Mouse (Mus musculus): Measurements from ENCODE around the gene Man1a. TPM values are rescaled to one million over a fixed set of nuclear protein-coding genes. Genes with fewer than 3 reads are reported as not detected.
A peak's percentile ranks its signal among the peaks of the same experiment; 100 is the strongest.

The Man1a gene
- polyA plus RNA-seq, 2 experiments from 2014 or later = 16.9 to 17.2 TPM

DNA sequence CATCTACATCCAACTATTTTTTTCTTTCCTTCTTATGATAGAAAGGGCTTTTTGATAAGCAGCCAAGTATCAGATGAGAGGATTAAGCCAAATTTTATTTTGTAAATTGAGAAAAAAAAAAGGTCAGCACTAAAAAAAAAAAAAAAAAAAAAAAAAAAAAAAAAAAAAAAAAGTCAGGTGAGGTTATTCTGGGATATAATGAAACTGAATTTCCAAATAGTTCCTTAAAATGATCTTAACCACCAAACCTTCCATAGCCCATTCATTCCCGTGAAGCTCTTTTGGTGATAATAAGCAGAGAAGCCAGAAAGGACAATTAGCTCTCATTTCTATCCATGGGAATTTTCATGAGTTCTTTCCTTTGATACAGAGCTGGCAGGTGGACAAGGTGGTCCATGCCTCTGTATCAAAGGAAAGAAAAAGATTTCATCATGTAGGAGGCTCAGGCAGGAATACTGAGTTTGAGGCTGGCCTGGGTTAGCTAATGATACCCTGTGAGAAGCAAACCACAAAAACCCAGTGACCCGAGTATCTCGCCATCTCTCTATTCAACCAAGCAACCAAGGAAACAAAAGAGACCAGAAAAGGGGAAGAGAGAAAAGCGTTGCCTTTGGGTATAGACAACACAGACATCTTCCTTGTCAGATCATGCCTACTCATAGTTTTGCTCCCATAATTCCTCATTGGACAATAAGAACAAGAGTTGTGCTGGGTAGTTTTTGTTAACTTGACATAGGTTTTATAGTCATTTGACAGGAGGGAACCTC, 162.7 kb downstream of the Man1a start:
- no peak for ATAC-seq

DNA sequence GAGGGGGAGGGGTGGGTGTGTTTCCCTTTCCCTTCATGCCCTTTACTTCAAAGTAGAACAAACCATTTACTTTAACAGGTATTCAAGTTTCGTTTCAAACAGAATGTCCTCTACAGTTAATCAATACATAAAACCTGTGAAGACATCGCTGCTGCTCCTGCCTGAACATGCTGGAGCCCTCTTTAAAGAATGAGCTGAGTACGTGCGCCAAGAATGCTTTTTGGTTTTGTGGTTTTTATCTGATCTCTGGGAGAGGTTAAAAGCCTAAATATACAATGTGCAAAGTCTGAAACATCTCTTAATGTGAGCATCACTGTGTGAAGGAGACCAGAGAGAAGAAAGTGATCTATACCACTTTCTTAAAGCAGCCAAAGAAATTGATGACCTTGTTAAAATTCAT, 186.9 kb downstream of the Man1a start:
- ATAC-seq = no peak

DNA sequence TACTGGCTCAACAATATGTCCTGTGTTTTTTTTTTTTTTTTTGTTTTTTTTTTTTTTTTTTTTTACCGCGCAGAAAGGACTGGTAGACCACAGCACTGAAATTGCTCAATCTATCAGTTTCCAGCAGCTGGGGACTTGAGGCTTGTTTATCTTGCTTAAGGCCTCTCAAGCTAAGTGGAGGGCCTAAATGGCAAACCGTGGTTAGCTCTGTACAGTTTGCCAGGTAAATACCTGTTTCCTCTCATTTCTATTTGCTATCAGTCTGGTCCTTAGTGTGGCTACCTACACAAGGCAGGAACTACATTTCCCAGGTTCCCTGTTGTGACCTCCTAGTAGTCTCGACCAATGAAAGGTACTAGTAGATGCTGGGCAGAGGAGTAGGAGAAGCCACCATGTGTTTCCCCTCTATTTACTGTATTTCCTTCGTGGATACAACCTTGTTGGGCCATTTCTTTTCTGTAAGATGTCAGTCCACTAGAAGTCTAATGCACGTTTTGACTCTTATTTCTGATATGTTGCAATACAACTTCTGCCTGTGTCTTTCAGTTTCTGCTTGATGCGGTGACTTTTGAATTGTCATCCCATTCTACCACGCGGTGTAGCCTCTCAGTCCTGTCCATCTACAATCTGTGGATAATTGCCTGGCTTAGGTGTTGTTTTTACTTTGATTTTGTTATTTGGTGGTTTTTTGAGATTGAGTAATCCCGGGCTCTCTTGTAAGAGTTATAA, 187.9 kb downstream of the Man1a start:
- ATAC-seq = no peak

DNA sequence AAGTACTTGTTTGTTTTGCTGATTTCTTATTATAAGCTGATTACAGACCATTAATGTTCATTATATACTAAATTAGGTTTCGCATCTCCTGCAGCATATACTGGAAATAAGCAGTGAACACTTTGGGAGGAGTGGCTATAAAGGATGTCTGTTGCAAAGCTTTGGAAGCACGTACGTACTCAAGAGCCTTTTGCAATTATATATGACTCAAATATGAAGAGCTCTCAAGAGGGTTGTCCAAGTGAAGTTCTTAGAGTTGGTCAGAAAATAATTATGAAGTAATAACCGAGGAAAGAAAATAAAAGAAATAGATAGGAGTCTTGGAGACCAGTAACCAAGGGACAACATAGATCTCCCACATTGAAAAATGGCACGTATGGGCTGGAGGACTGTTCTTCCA, 189.9 kb downstream of the Man1a start:
- no peak for ATAC-seq

DNA sequence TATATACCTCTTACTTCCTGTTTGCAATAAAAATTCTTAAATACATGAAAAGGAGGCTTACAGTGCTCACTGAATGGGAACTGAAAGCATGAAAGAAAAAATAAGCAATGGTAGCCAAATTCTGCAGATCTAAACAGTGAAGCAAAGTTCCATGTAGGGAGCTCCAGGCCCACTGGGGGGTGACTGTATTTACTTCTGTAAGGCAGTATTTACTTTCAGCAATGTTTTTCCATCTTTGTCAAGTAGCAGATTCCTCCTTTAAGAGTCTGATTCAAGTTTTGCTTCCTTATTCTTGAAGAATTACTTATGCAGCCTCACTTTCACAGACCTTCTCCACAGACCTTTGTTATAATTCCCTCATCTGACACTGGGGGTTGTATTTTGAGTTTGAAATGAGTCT, 195.1 kb downstream of the Man1a start:
- no peak for ATAC-seq

DNA sequence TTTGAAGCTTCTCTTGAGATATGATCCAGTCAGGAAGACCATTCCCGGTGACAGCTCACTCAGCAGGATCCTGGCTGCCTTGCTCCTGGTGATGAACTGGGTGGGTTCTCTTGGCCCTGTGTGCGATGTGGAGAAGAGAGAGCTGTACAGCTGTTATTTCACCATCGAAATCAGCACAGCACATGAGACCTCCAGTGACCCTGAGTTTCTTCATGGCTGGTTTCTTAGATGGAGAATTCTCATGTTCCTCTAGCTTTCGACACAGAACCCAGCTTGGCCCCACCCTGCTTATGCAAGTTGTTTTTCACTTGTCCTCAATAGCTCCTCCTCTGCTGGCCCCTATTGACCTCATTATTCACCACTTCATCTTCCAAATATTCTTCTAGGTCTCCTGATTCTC, 200.5 kb downstream of the Man1a start:
- no peak for ATAC-seq

DNA sequence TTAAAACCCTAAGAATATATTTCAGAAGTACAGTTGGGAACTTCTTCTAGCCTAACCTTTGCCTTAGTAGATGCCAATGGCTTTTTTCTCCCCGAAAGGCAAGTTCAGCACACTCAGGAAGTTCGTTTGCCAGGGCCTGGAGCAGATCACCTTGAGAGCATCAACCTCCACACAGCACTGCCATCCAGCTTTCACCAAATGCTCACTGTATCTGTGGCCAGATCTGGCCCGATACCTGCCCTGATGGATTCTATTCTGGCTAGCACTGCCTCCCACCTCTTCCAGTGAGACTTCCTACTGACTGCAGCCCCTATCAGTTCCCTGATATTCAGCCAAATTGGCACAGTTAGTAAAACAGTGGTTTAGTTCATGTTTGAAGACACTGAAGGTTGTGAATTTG, 202.2 kb downstream of the Man1a start:
- no peak for ATAC-seq

DNA sequence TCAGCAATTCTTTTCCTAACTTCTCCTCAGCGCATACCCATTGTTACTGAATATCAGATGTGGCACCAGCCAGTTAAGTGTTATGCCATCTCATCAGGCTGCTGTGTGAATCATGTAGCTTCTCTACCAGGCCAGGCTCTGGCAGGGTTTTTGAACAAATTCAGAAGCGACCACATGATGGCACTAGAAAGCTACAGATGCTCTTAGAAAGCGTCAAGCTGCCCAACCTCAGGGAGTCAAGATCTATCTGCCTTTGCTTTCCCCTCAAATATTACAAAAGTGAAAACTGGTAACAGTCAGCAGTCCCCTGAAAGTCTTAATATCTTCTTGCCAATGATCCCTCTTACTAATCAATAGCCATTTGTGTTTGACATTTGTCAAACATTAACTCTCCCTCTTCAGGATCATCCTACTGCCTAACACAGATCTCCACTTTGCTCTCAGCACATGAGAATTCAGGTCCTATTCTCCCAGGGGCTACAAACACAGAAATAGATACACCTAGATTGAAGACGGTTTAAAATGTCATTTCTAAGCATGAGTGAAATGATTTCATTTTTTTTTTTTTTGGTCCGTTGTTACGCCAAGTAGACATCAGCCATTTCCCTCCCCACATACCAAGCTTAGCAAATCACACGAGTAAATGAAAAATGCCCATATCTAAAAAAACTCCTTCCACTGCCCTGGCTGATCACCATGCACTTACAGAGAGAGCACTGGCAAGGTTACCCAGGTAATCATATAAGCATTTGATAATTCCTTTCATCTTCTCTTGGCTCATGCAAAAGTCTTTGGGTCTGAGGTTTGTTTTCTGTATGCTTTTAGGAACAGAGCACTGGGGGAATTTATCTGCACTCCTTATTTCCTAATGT, 212.7 kb downstream of the Man1a start:
- ATAC-seq = peak; percentile 72

DNA sequence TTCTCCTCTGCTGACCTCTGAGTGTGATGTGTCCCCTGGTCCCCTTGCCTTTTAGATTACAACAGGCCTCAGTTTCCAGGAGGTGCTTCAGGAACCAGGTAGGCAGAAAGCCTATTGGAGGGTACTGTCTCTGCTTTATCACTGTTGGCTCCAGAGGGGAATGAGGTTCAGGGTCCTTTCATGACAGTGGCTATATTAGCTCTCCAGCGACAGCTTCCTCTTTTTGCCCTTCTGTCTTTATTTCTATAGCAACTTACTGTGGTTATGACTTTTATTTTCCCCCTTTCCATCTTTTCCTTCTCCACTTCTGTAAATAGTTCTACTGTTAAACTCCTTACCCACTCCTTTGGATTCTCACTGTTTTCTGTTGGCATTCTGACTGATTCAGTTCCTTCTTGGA, 216.5 kb downstream of the Man1a start:
- ATAC-seq = no peak

DNA sequence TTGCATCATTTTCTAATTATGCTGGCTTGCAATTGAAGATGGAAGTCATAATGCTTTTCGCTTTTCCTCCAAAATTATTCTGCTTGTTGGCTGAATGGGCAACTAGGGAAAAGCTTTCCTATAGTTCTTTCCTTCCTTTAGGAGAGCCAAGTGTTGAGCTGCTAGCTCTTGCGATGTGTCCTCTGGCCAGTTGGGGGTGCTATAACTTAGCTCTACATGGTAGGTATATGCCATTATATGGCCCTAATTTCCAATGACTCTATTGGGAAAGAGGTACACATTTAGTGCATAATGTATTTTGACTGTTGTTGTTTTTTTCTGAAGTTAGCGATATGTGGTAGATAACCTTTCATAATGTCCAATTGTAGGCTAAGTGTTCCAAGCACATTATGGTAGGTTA, 217.2 kb downstream of the Man1a start:
- no peak for ATAC-seq

Measured in activated CD4-positive, CD25-positive, alpha-beta regulatory T cell, adult 4 months (primary cell).